Mouse (Mus musculus): Measurements from ENCODE around the gene Dpf2. TPM values are rescaled to one million over a fixed set of nuclear protein-coding genes. Genes with fewer than 3 reads are reported as not detected.

Dpf2 gene
- 47.0 and 54.9 TPM in 2 replicates for polyA plus RNA-seq (2015; fragmentation: Nextera tagmentation; extraction: Ambion mirVana)

GRCm38 (mm10) chr19:5913007-5913719 is at the start of gene Dpf2:
Gene Dpf2, minus strand, starts transcription at chr19:5913010.
- Histone ChIP-seq H3K4me3 (ENCODE audit: low read depth, low read length) (peak within 1 kb of the TSS; percentile 95), H3K9ac (ENCODE audit: low read length) (peak within 1 kb of the TSS; percentile 95), H3K4me2 (replicated peaks; ENCODE audit: low read depth) (peak within 1 kb of the TSS; percentile 71), H3K27ac (replicated peaks) (peak within 1 kb of the TSS; percentile 94), H3K36me3 (ENCODE audit: control insufficient read depth, insufficient read depth, low read length) (peaks cover 11% of the 10 kb centered on the region), H3K9me3 (ENCODE audit: control insufficient read depth, low read length) (no peaks in the 10 kb centered on the region), H3K27me3 (ENCODE audit: control insufficient read depth, insufficient read depth, low read length) (no peaks in the 10 kb centered on the region), H3K4me1 (replicated peaks; ENCODE audit: control insufficient read depth, insufficient read depth) (peaks cover 6% of the 10 kb centered on the region)
- WGBS = 16% methylated on average over 13 of the region's 13 CpGs
- TF ChIP-seq CTCF (IDR thresholded peaks at IDR 0.05; ENCODE audit: low read depth) (no peak), EP300 (optimal IDR thresholded peaks at IDR 0.05) (no peak)
- DNase-seq (ENCODE audit: low spot score) = no peak
- ATAC-seq (ENCODE audit: low FRiP score, low TSS enrichment) = peak; percentile 3; the same call in 1 of the 2 replicates

GRCm38 (mm10) chr19:5957371-5957770 is 44.6 kb upstream of the Dpf2 start:
- ATAC-seq (ENCODE audit: low FRiP score, low TSS enrichment) = no peak
- Histone ChIP-seq H3K4me1 (replicated peaks; ENCODE audit: control insufficient read depth, insufficient read depth) (no peaks in the 10 kb centered on the region), H3K4me3 (ENCODE audit: low read depth, low read length) (no peak overlapping the region), H3K4me2 (replicated peaks; ENCODE audit: low read depth) (no peak overlapping the region), H3K9ac (ENCODE audit: low read length) (no peak overlapping the region), H3K27ac (replicated peaks) (no peak overlapping the region), H3K36me3 (ENCODE audit: control insufficient read depth, insufficient read depth, low read length) (peaks cover 4% of the 10 kb centered on the region), H3K27me3 (ENCODE audit: control insufficient read depth, insufficient read depth, low read length) (no peaks in the 10 kb centered on the region), H3K9me3 (ENCODE audit: control insufficient read depth, low read length) (no peaks in the 10 kb centered on the region)
- WGBS = 84% methylated on average over 5 of the region's 5 CpGs
- no peak for DNase-seq (ENCODE audit: low spot score)
- TF ChIP-seq CTCF (IDR thresholded peaks at IDR 0.05; ENCODE audit: low read depth) = no peak

GRCm38 (mm10) chr19:5956685-5957084 is 43.9 kb upstream of the Dpf2 start:
- DNase-seq (ENCODE audit: low spot score) = peak; percentile 89
- no peak overlapping the region for H3K9ac ChIP-seq (ENCODE audit: low read length)
- 12% methylated on average over 3 of the region's 3 CpGs for WGBS
- peak; percentile 56 for ATAC-seq (ENCODE audit: low FRiP score, low TSS enrichment)
- TF ChIP-seq CTCF (IDR thresholded peaks at IDR 0.05; ENCODE audit: low read depth) (peak; percentile 96), EP300 (optimal IDR thresholded peaks at IDR 0.05) (no peak)
- H3K36me3 ChIP-seq (ENCODE audit: control insufficient read depth, insufficient read depth, low read length) = peaks cover 4% of the 10 kb centered on the region
- H3K4me1 ChIP-seq (replicated peaks; ENCODE audit: control insufficient read depth, insufficient read depth) = no peaks in the 10 kb centered on the region
- H3K4me2 ChIP-seq (replicated peaks; ENCODE audit: low read depth) = no peak overlapping the region
- H3K27ac ChIP-seq (replicated peaks) = no peak overlapping the region
- H3K27me3 ChIP-seq (ENCODE audit: control insufficient read depth, insufficient read depth, low read length) = no peaks in the 10 kb centered on the region
- H3K9me3 ChIP-seq (ENCODE audit: control insufficient read depth, low read length) = no peaks in the 10 kb centered on the region
- no peak overlapping the region for H3K4me3 ChIP-seq (ENCODE audit: low read depth, low read length)

- H3K4me1 ChIP-seq (replicated peaks; ENCODE audit: control insufficient read depth, insufficient read depth) = no peaks in the 10 kb centered on the region
- H3K9ac ChIP-seq (ENCODE audit: low read length) = 0 out of 2 replicates have a peak overlapping the region, but pooled peaks have one; percentile 35
- peaks cover 4% of the 10 kb centered on the region for H3K36me3 ChIP-seq (ENCODE audit: control insufficient read depth, insufficient read depth, low read length)
- no peaks in the 10 kb centered on the region for H3K9me3 ChIP-seq (ENCODE audit: control insufficient read depth, low read length)
- no peak for TF ChIP-seq CTCF (IDR thresholded peaks at IDR 0.05; ENCODE audit: low read depth)
- no peak for TF ChIP-seq EP300 (optimal IDR thresholded peaks at IDR 0.05)
- 55% methylated on average over 28 of the region's 28 CpGs for WGBS
- peak overlapping the region; percentile 79 for H3K27ac ChIP-seq (replicated peaks)
- DNase-seq (ENCODE audit: low spot score) (peak; percentile 83), ATAC-seq (ENCODE audit: low FRiP score, low TSS enrichment) (peak; percentile 63; the same call in 1 of the 2 replicates)
- no peak overlapping the region for H3K4me3 ChIP-seq (ENCODE audit: low read depth, low read length)
- no peaks in the 10 kb centered on the region for H3K27me3 ChIP-seq (ENCODE audit: control insufficient read depth, insufficient read depth, low read length)
- H3K4me2 ChIP-seq (replicated peaks; ENCODE audit: low read depth) = peak overlapping the region; percentile 37
Measured at GRCm38 (mm10) chr19:5955704-5956670, 43.2 kb upstream of the Dpf2 start.

GRCm38 (mm10) chr19:5954936-5955335 is 42.1 kb upstream of the Dpf2 start:
- Histone ChIP-seq H3K4me3 (ENCODE audit: low read depth, low read length) (no peak overlapping the region), H3K4me2 (replicated peaks; ENCODE audit: low read depth) (no peak overlapping the region), H3K27me3 (ENCODE audit: control insufficient read depth, insufficient read depth, low read length) (no peaks in the 10 kb centered on the region), H3K36me3 (ENCODE audit: control insufficient read depth, insufficient read depth, low read length) (peaks cover 4% of the 10 kb centered on the region), H3K27ac (replicated peaks) (peak overlapping the region; percentile 86), H3K4me1 (replicated peaks; ENCODE audit: control insufficient read depth, insufficient read depth) (no peaks in the 10 kb centered on the region), H3K9ac (ENCODE audit: low read length) (no peak overlapping the region), H3K9me3 (ENCODE audit: control insufficient read depth, low read length) (no peaks in the 10 kb centered on the region)
- 87% methylated on average over 10 of the region's 10 CpGs for WGBS
- ATAC-seq (ENCODE audit: low FRiP score, low TSS enrichment) (no peak), DNase-seq (ENCODE audit: low spot score) (no peak)
- no peak for TF ChIP-seq CTCF (IDR thresholded peaks at IDR 0.05; ENCODE audit: low read depth)
- TF ChIP-seq EP300 (optimal IDR thresholded peaks at IDR 0.05) = no peak

All from stomach, postnatal 0 days (tissue).